Mouse (Mus musculus): Measurements from ENCODE around the gene Tecr.

The Tecr gene

DNA sequence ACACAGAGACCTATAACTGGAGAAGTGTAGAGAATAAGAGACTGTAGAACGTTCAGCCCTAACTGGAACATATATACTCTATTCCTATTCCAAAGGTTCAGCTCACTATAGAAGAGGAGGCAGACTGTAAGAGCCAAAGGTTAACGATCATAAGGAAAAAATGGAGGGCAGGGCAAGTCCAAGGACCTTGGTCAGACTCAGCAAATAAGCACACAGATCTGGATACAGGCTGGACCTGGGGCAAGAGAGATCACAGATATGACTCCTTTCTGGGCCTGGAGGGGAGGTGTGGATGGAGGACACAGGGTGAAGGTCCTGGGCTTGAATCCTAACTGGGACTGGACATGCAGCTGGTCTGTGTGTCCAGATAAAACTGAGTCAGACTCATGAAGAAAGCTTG lies 73.0 kb downstream of the Tecr start:
- DNase-seq = no peak
